ENCODE assay signal across 1 mouse cellular context in the genomic region with DNA sequence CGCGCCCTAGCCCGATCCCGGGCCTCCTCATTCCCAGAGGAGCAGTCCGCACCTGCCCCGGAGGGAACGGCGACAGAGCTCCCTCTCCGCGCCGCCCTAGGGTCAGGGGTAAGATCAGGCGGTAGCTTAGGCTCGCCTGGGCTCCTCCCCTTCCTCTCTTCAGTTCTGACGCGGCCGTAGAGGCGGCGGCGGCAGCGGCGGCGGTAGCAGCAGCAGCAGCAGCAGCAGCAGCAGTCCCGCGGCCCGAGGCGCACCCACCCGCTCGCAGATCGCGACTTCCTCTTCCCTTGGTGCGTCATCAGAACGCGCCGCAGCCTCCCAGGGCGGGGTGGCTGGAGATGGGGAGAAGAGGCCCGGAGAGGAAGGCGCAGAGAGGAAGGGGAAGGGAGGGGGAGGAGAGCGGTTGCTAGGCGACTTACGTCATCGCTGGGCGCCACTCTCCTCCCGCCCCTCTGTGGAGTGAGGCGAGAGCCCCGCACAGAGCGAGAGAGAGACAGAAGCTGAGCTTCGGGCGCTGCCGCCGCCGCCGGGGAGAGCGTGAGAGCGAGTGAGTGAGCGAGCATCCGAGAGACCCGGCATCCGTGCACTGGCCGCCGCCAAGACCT.
TF ChIP-seq lines count a peak whose summit lies in the region.

No protein-coding gene starts in this region.

TF ChIP-seq in CH12.LX, 34 proteins besides CTCF, POLR2A, EP300 and RAD21 (continued from another document):
- TF ChIP-seq ZKSCAN1 (IDR thresholded peaks at IDR 0.05; ENCODE audit: borderline replicate concordance, low read depth, low read length) (no peak), ZMIZ1 (IDR thresholded peaks at IDR 0.05; ENCODE audit: low read depth, low read length) (peak; percentile 82), HCFC1 (IDR thresholded peaks at IDR 0.05; ENCODE audit: low read depth, low read length) (peak; percentile 91), MEF2A (IDR thresholded peaks at IDR 0.05; ENCODE audit: borderline replicate concordance, low read depth, low read length) (peak; percentile 64), USF2 (conservative IDR thresholded peaks at IDR 0.05; ENCODE audit: low read depth, low read length) (no peak), MAX (IDR thresholded peaks at IDR 0.05; ENCODE audit: low read length) (no peak; the same call in 1 of the 2 replicates), USF1 (IDR thresholded peaks at IDR 0.05; ENCODE audit: low read depth, low read length) (no peak), E2F4 (IDR thresholded peaks at IDR 0.05; ENCODE audit: insufficient replicate concordance, low read depth, low read length) (no peak), CHD2 (IDR thresholded peaks at IDR 0.05; ENCODE audit: low read length) (peak; percentile 71), JUN (IDR thresholded peaks at IDR 0.05; ENCODE audit: insufficient read depth, low read depth, low read length) (no peak), MAFK (IDR thresholded peaks at IDR 0.05; ENCODE audit: insufficient replicate concordance, low read length) (no peak), SMC3 (IDR thresholded peaks at IDR 0.05; ENCODE audit: low read depth, low read length) (no peak; the same call in 1 of the 2 replicates), ETS1 (conservative IDR thresholded peaks at IDR 0.05; ENCODE audit: low read depth, low read length) (no peak; the same call in 1 of the 2 replicates), GABPA (IDR thresholded peaks at IDR 0.05; ENCODE audit: insufficient replicate concordance, low read depth, low read length) (no peak; the same call in 1 of the 2 replicates), ELF1 (IDR thresholded peaks at IDR 0.05; ENCODE audit: low read depth, low read length) (peak; percentile 97), POLR2AphosphoS2 (IDR thresholded peaks at IDR 0.05; ENCODE audit: low read depth, low read length) (peak; percentile 67; the same call in 1 of the 2 replicates), MAZ (IDR thresholded peaks at IDR 0.05; ENCODE audit: low read depth, low read length) (peak; percentile 100)
